Mouse (Mus musculus) limb, embryonic 11.5 days (tissue): ENCODE data around the gene Tbx5. TPM values are rescaled to one million over a fixed set of nuclear protein-coding genes. Genes with fewer than 3 reads are reported as not detected.

ENCODE experiments used
- ATAC-seq: fragments of 200-750 bp; cut with Nextera tagmentation; 2 replicates; pipeline ENCODE4 v1.8.0; 2017; ENCODE audit warnings: low read depth; ENCODE audit not compliant: insufficient number of reproducible peaks, low FRiP score, low TSS enrichment
- DNase-seq: peaks from one replicate; pipeline ENCODE4 v3.0.0-alpha.2; 2015; ENCODE audit warnings: low spot score
- H3K27ac ChIP-seq: fragments of 300-500 bp; sonication (generic); replicated peaks from 2 replicates; pipeline ENCODE4 v1.5.1; 2014; ENCODE audit warnings: low read depth, mild to moderate bottlenecking, low read length
- H3K27me3 ChIP-seq: fragments of 300-500 bp; sonication (generic); 2 replicates; pipeline ENCODE4 v1.6.1; 2014; ENCODE audit warnings: mild to moderate bottlenecking, low read length, mixed read lengths; ENCODE audit not compliant: control insufficient read depth, insufficient read depth
- H3K36me3 ChIP-seq: fragments of 300-500 bp; sonication (generic); 2 replicates; pipeline ENCODE4 v1.6.1; 2014; ENCODE audit warnings: mild to moderate bottlenecking, low read length, moderate library complexity, mixed read lengths; ENCODE audit not compliant: control insufficient read depth, insufficient read depth
- H3K4me1 ChIP-seq: fragments of 300-500 bp; sonication (generic); 2 replicates; pipeline ENCODE4 v1.6.1; 2014; ENCODE audit warnings: low read length, mixed read lengths; ENCODE audit not compliant: control insufficient read depth, insufficient read depth
- H3K4me2 ChIP-seq: fragments of 300-500 bp; sonication (generic); 2 replicates; pipeline ENCODE4 v1.6.1; 2014; ENCODE audit warnings: low read depth, mild to moderate bottlenecking, moderate library complexity; ENCODE audit not compliant: severe bottlenecking
- H3K4me3 ChIP-seq: fragments of 300-500 bp; sonication (generic); 2 replicates; pipeline ENCODE4 v1.5.1; 2014; ENCODE audit warnings: low read depth, low read length
- H3K9ac ChIP-seq: fragments of 300-500 bp; sonication (generic); 2 replicates; pipeline ENCODE4 v1.6.1; 2014; ENCODE audit warnings: mild to moderate bottlenecking, low read length
- H3K9me3 ChIP-seq: fragments of 300-500 bp; sonication (generic); 2 replicates; pipeline ENCODE4 v1.6.1; 2016; ENCODE audit warnings: low read length; ENCODE audit not compliant: control insufficient read depth
- WGBS: fragments of 180-500 bp; shearing (Covaris S2); extraction: QIAGEN DNeasy Blood & Tissue Kit; methylation state at CpG from one replicate; pipeline ENCODE4 v1.1.7; 2014; 5-methylcytosine and 5-hydroxymethylcytosine counted together
- polyA plus RNA-seq: library from polyadenylated mRNA; unstranded; fragments of >200 nt; fragmentation: Nextera tagmentation; extraction: Ambion mirVana; gene quantifications from 2 replicates; pipeline ENCODE4 v1.2.1, GENCODE M21; 2014

The Tbx5 gene
- polyA plus RNA-seq, 1 experiment from 2014 or later, result 34.3 TPM

- H3K27ac ChIP-seq, result peak overlapping the region; percentile 86
- H3K36me3 ChIP-seq, result no peaks in the 10 kb centered on the region
- no peaks in the 10 kb centered on the region for H3K9me3 ChIP-seq
- DNase-seq (no peak), ATAC-seq (no peak)
- H3K9ac ChIP-seq, result peak overlapping the region; percentile 86
- peak overlapping the region; percentile 69 for H3K4me2 ChIP-seq
- peaks cover 2% of the 10 kb centered on the region; the same call in 1 of the 2 replicates for H3K4me1 ChIP-seq
- H3K4me3 ChIP-seq, result peak overlapping the region; percentile 49
- WGBS, result 3% methylated on average over 4 of the region's 4 CpGs
- H3K27me3 ChIP-seq, result peaks cover 88% of the 10 kb centered on the region
Observed at GRCm38 (mm10) chr5:119798261-119798660, 34.2 kb upstream of the Tbx5 start.

DNA sequence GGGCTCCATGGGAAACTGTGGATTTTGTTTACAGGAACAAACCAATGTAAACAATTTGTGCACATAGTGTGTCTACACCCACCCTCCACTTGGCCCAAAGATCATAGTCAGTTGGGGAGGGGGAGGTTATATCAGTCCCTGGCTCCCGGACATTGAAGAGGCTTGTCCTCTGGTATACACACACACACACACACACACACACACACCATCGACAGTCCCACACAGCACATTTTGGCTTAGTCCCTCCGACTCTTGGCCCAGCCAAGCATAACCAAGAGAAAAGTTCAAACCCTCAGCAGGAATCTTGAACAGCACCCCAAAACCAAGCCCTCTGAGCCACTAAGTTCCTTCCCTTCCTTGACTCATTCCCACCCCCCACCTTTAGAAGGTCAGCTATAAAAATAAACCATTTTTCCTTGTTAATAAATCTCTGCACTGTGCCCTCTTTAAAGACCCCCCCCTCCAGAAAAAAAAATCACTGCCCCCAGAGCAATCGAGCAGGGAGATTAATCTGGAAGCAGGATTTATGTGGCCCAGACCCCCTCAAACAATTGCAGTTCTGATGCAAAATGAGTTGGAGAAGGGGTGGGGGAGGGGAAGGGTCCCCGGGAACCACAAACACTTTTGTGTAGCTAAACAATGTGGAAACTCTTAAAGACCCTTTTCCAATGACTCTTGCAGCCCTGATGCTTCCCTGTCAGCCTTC lies 33.6 kb upstream of the Tbx5 start:
- H3K27ac ChIP-seq, result peak overlapping the region; percentile 86
- H3K4me3 ChIP-seq, result peak overlapping the region; percentile 49
- H3K27me3 ChIP-seq, result peaks cover 87% of the 10 kb centered on the region
- no peaks in the 10 kb centered on the region for H3K9me3 ChIP-seq
- peak; percentile 65 for DNase-seq
- 2% methylated on average over 5 of the region's 5 CpGs for WGBS
- H3K36me3 ChIP-seq, result no peaks in the 10 kb centered on the region
- no peak for ATAC-seq
- peak overlapping the region; percentile 69 for H3K4me2 ChIP-seq
- peaks cover 2% of the 10 kb centered on the region; the same call in 1 of the 2 replicates for H3K4me1 ChIP-seq
- peak overlapping the region; percentile 86 for H3K9ac ChIP-seq

DNA sequence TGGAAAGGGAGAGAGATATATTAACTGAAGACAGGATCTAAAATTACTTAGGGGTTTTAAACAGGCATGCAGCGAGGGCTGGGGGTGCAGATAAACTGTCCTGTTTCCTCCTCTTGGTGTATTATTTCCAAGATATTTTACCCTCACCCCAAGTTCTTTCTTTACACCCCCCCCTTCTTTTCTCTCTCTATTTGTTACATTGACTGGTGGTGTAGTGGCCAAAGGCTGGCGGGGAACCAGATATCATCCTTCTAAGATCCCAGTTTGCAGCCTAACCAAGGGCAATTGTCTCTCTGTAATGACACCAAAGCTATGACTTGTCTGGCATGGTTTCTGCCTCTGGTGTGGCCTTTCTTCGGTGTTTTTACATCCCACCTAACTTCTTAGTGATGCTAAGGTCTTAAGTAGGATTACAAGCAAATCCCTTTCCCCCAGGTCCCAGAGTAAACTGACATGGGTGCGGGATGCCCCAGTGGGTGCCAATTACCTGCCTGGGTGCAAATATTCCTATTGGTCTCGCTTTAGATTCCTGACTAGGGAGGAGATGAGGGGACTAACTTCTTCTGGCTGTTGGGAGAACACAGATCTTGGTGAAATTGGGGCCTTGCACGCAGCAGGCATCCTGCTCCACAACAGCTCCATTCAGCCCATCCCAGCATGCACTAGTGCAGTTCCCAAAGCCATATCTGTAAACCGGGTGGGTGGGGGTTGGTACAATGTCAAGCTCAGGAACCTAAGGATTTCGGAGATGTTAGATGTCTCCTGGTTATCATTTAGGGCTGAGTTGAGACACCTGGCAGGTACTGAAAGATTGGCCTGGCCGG lies 32.8 kb upstream of the Tbx5 start:
- peaks cover 85% of the 10 kb centered on the region for H3K27me3 ChIP-seq
- peak overlapping the region; percentile 86 for H3K27ac ChIP-seq
- WGBS, result 2% methylated on average over 9 of the region's 9 CpGs
- peak overlapping the region; percentile 69 for H3K4me2 ChIP-seq
- H3K9ac ChIP-seq, result peak overlapping the region; percentile 86
- peak; percentile 59 for DNase-seq
- ATAC-seq, result no peak
- H3K36me3 ChIP-seq, result no peaks in the 10 kb centered on the region
- peaks cover 2% of the 10 kb centered on the region; the same call in 1 of the 2 replicates for H3K4me1 ChIP-seq
- peak overlapping the region; percentile 9; the same call in 1 of the 2 replicates for H3K4me3 ChIP-seq
- no peaks in the 10 kb centered on the region for H3K9me3 ChIP-seq

- Histone ChIP-seq H3K36me3 (no peaks in the 10 kb centered on the region), H3K9me3 (no peaks in the 10 kb centered on the region), H3K4me3 (peak overlapping the region; percentile 9; the same call in 1 of the 2 replicates), H3K4me2 (peak overlapping the region; percentile 69), H3K9ac (peak overlapping the region; percentile 86), H3K27ac (peak overlapping the region; percentile 86), H3K4me1 (peaks cover 2% of the 10 kb centered on the region; the same call in 1 of the 2 replicates), H3K27me3 (peaks cover 82% of the 10 kb centered on the region)
- DNase-seq, result peak; percentile 64
- ATAC-seq, result no peak
- under 1% methylated on average over 11 of the region's 11 CpGs for WGBS
Observed at GRCm38 (mm10) chr5:119800243-119800665, 32.2 kb upstream of the Tbx5 start.

GRCm38 (mm10) chr5:119802617-119803410 lies 29.7 kb upstream of the Tbx5 start:
- Histone ChIP-seq H3K4me3 (peak overlapping the region; percentile 41), H3K27ac (peak overlapping the region; percentile 90)

GRCm38 (mm10) chr5:119803411-119804251 lies 28.8 kb upstream of the Tbx5 start:
- no peaks in the 10 kb centered on the region for H3K36me3 ChIP-seq
- H3K4me3 ChIP-seq, result peak overlapping the region; percentile 41
- no peaks in the 10 kb centered on the region; the same call in 1 of the 2 replicates for H3K9me3 ChIP-seq
- H3K4me2 ChIP-seq, result peak overlapping the region; percentile 69
- 0 out of 2 replicates have a peak, but pooled peaks cover 8% of the 10 kb centered on the region for H3K4me1 ChIP-seq
- peak; percentile 77 for DNase-seq
- WGBS, result under 1% methylated on average over 64 of the region's 64 CpGs
- no peak for ATAC-seq
- peak overlapping the region; percentile 90 for H3K27ac ChIP-seq
- H3K27me3 ChIP-seq, result peaks cover 85% of the 10 kb centered on the region
- peak overlapping the region; percentile 93 for H3K9ac ChIP-seq

More at GRCm38 (mm10) chr5:119802617-119803410, 29.7 kb upstream of the Tbx5 start:
- peak overlapping the region; percentile 69 for H3K4me2 ChIP-seq
- WGBS, result 1% methylated on average over 27 of the region's 27 CpGs
- ATAC-seq, result no peak
- H3K9me3 ChIP-seq, result no peaks in the 10 kb centered on the region
- peak overlapping the region; percentile 93 for H3K9ac ChIP-seq
- H3K4me1 ChIP-seq, result 0 out of 2 replicates have a peak, but pooled peaks cover 8% of the 10 kb centered on the region
- H3K27me3 ChIP-seq, result peaks cover 83% of the 10 kb centered on the region
- DNase-seq, result peak; percentile 70
- H3K36me3 ChIP-seq, result no peaks in the 10 kb centered on the region

GRCm38 (mm10) chr5:119804301-119805039 lies 28.0 kb upstream of the Tbx5 start:
- no peak for ATAC-seq
- peak overlapping the region; percentile 41 for H3K4me3 ChIP-seq
- peaks cover 85% of the 10 kb centered on the region for H3K27me3 ChIP-seq
- WGBS, result under 1% methylated on average over 35 of the region's 35 CpGs
- peak overlapping the region; percentile 69 for H3K4me2 ChIP-seq
- H3K9ac ChIP-seq, result peak overlapping the region; percentile 93
- DNase-seq, result peak; percentile 67
- no peaks in the 10 kb centered on the region; the same call in 1 of the 2 replicates for H3K9me3 ChIP-seq
- H3K27ac ChIP-seq, result peak overlapping the region; percentile 90
- H3K36me3 ChIP-seq, result no peaks in the 10 kb centered on the region
- 0 out of 2 replicates have a peak, but pooled peaks cover 8% of the 10 kb centered on the region for H3K4me1 ChIP-seq
